Mouse (Mus musculus): Measurements from ENCODE around the gene Acsm2. TPM values are rescaled to one million over a fixed set of nuclear protein-coding genes. Genes with fewer than 3 reads are reported as not detected.
"Not testable (repeated sequence)": the region's sequence is repeated elsewhere in the genome, so short reads cannot be mapped to it uniquely, and the experiment has no call there.

Gene Acsm2
- total RNA-seq, 2 experiments from 2014 or later = not detected

DNA sequence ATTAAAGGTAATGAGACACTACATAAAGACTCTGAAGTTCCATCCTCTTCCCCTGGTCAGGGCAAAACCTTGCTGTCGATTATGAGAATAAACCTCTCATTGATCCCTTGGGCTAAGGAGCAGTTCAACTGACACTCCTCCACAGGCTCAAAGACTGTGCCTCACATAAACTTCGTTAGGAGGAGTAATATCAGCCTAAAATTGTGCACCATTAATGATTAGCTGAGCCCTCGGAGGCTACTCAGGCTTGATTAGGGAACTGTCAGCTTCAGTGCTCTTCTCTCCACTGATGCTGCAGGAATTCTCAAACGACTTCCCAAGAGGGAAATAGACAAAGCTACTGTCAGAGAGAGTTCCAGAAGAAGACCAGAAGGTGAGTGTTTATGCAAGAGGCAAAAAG is 7.3 kb downstream of the Acsm2 start:
- no peak for DNase-seq (ENCODE audit: low spot score in 2 of 2)

DNA sequence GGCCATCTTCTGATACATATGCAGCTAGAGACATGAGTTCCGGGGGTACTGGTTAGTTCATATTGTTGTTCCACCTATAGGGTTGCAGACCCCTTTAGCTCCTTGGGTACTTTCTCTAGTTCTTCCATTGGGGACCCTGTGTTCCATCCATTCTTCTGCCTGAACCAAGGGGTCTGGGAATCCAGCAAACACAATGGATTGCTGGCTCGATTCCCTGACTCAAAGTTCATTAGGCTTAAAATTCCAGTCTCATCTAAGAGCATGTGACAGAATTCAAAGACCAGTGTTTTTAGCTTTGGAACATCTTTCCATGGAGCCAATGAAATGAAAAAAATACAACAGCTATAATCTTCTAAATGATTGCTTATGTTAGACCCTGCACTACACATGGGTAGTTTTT is 8.3 kb downstream of the Acsm2 start:
- not testable (repeated sequence) for DNase-seq (ENCODE audit: low spot score in 2 of 2)

DNA sequence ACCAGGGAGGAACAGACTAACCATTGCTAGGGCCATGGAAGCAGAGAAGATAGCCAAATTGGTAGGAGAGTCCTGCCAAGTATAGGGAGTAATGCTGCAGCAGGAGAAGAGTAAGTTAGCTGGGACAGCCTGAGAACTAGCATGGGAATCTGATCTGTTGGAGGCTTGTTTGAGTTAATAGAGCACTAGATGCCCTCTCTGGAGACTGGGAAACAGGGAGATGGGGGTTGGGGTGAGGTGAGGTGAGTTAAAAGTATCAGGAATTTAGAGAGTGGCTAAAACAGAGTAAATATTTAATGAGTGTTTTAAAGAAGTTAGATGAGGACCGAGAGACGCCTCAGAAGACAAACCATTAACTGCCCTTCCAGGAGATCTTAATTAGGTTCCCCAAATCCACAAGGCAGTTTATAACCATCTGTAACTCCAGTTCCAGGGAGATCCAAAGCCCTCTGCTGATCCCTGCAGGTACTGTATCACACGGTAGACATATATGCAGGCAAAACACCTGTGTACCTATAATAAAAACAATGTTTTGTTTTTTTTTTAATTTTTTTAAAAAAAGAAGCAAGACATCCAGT is 40.5 kb downstream of the Acsm2 start:
- DNase-seq (ENCODE audit: low spot score in 2 of 2) = no peak

DNA sequence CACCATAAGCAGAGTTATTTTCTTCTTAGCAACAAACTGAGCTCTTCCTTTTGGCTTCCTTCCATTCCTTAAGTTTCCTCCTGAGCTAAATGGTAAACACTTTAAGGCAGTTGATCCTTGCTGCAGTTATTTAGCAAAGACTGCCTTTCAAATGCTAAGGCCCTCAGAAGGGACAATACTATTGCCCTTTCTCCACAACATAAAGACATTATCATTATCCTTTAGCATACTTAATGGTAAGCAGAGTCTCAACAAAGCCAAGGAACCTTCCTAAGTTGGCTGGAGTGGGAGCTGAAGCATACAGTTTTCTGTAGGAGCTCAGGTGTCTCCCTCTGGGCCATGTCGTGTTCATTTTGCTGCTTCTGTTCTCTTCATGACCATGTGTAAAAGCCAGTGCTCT is 41.2 kb downstream of the Acsm2 start:
- no peak for DNase-seq (ENCODE audit: low spot score in 2 of 2)

DNA sequence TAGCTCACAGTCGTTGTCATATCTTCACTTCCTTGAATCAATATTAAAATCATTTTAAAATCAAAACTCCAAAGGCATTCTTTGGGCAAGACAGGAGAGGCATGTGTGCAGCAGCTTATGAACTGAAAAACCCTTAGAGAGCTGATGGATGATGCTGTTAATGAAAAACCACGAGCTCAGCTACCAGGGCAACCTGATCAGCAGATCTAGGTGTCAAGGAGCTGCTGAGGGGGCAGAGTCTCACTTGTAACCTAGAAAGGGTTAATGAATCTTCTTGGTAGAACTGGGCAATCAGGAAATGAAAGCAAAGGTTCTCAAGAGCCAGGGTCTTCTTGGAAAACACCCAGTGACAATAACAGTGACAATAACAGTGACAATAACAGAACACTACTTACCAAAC is 42.4 kb downstream of the Acsm2 start:
- DNase-seq (ENCODE audit: low spot score in 2 of 2) = no peak

DNA sequence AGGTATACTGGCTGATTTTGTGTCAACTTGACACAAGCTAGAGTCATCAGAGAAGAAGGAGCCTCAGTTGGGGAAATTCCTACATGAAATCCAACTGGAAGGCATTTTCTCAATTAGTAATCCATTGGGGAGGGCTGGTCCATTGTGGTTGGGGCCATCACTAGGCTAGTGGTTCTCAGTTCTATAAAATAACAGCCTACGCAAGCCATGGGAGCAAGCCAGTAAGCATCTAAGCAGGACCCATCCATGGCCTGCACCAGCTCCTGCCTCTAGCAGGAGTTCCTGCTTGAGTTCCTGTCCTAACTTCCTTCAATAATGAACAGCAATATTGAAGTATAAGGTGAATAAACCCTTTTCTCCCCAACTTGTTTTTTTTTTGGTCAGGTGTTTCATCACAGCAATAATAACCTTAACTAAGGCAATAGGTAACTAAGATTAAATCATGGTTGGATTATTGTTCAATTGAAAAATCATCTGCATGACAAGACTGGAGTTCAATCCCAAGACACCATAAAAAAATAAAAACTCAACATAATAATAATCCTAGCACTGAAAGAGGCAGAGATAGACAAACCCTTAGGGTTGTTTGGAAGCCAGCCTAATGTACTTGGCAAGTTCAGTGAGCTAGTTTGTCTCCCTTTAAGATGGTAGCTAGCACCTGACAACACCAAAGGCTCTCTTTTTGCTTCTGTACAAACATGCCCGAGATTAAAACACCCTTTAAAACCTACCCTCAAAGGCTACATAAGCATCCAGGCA is 47.2 kb downstream of the Acsm2 start:
- DNase-seq (ENCODE audit: low spot score in 2 of 2) = no peak

DNA sequence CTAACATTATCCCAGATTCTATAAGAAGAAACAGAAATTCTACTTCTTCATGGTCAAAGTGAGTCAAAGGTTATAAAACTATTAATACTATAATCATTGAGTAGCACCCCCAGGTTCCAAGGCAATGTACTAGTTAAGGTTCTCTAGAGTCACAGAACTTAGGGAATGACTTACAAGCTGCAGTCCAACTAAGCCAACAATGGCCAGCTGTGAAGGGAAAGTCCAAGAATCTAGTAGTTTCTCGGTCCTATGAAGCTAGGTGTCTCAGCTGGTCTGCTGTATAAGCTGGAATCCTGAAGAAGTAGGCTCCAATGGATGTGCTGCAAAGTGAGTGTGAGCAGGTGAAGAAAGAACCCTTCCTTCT is 47.8 kb downstream of the Acsm2 start:
- no peak for DNase-seq (ENCODE audit: low spot score in 2 of 2)

DNA sequence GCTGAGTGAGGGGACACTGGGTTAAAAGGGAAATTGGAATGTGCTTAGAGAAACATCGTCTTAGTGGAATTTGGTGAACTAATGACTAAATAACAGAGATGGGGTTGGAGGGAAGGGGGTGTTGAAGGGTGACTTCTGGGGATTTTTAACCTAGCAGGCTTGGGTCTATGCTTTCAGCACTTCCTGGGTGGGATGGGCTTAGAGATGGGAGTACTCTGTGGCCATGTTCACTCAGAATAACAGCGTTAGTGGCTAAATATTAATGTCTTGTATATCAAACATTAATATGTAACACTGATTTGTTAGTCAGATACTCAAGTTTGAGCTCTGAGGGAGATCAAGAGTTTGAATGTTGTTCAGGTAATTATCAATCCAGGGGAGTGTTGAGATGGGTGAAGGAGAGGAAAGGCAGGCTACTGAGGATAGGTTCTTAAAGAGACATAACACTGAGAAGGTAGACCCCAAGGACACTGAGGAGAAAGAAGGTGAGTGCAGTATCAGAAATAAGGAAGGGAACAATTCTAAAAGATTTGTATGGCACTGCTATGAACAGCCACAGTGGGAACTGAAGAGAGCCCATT is 50.9 kb downstream of the Acsm2 start:
- no peak for DNase-seq (ENCODE audit: low spot score in 2 of 2)

DNA sequence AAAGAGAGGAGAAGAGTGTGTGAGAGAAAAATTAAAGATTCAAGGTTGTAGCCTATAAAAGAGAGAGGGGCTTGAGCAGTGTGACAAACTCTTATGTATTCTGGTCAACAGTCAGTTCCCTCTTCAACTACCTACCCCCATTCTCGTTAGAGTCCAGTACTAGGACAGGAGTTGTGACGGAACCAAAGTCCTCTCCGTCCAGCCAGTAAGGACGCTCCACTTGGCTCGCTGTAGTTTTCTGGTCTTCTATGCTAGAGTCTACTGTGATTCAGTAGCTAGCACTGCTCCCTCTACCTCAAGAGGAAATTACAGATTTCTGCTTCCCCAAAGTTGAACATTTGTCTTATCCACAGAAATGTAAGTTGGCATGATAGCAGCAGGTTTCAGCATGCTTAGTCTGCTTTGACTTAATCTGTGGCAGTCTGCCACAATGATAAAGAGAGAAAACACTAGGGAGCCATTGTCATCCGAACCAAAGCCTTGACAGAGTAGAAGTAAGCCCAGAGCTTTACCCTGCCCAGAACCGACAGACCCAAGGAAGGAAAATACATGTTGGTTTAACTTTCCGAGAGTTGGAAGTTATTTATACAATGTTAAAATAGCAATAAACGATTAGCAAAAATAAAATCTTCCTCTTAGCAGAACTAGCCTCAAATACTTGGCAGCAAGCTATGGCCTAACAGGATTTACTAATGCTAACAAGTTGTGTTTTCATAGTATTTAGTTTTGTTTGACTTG is 52.0 kb downstream of the Acsm2 start:
- no peak for DNase-seq (ENCODE audit: low spot score in 2 of 2)

DNA sequence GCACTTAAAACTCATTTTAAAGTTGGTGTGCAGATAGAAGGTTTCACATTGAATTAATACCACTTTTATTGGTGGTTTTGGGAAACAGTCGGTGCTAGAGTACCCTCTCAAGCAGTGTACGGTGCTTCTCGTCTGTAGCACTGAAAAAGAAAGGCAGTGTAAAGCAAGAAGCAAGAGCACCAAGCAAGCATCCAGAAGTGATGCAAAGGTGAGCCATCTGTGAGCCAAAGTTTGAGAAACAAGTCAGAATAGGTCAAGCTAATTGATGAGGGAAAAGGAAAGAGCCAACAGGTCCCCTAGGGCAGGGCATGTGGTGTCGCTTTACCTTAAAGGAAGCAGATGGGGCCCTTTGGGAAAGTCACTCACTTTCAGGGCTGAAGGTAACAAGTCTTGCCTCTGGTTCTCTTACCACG is 52.5 kb downstream of the Acsm2 start, which contains the start of gene Acsm1:
Gene Acsm1 (plus strand): TSS at position 363 of the 413 bp plus-strand sequence.
- DNase-seq (ENCODE audit: low spot score in 2 of 2) = no peak

DNA sequence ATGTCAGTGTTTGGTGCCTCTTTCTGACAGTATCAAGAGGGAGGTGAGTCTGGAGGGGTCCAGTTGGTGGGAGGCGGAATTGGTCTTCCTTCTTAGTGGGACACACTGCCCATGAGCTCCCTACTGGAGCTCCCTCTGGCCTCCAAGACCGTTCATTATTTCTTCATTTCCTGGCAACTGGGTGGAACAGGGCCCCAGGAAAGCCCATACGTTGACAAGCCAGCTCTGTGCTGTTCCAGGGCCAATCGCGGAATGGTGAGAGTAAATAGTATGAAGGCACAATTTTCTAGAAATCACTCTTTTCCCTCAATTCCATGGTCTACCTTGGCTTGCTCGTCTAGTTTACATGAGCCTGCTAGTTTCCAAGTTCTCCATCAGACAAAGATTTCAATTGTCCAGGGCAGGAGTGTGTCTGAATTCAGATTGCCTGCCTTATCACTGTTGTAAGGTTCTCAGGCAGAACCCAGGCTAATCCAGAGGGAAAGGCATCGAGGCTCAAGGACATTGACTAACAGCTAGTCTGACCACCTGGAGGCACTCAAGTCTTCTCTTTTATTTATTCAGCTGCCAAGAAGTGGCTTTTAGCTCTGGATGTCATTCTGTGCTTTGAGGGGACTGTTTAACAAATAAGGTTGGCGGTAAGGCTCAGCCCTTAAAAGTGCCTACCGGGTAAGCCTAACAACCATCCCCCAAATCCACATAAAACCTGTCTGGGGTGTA is 53.8 kb downstream of the Acsm2 start:
- DNase-seq (ENCODE audit: low spot score in 2 of 2) = no peak

DNA sequence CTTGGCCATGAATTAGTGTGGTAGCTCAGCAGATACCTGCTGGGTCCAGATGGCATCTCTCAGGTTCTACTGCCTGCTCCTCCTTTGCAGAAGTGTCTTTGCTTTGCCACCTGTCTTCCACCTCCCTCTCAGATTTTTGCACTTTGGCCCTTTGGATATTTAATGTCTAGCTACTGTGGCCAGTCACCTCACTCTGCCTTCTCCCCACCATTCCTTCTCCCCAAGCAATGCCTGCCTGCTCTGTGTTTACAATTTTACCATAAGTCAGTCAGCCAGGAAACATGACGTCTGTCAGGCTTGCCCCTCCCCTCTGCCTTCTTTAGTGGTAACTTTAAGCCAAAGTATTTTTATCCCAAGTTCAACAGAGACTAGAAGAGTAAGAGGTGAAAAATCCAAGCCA is 62.4 kb downstream of the Acsm2 start:
- no peak for DNase-seq (ENCODE audit: low spot score in 2 of 2)

DNA sequence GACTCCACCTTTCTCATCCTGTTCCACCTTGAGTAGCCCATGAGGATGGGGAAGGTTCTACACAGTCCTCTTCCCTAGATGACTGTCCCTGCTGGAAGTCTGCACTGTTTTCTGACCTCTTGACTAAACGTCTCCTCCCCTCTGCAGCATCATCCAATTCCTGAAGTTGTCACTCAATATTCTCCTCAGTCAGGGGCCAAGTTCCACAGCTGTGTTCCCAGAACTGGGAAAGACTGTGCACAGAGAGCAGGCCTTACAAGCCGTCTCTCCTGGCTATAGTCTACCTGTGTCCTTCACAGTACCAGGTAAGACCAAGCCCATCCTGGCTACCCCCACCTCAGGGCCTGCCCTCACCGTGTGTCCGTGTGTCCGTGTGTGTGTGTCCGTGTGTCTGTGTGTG is 63.5 kb downstream of the Acsm2 start:
- no peak for DNase-seq (ENCODE audit: low spot score in 2 of 2)

DNA sequence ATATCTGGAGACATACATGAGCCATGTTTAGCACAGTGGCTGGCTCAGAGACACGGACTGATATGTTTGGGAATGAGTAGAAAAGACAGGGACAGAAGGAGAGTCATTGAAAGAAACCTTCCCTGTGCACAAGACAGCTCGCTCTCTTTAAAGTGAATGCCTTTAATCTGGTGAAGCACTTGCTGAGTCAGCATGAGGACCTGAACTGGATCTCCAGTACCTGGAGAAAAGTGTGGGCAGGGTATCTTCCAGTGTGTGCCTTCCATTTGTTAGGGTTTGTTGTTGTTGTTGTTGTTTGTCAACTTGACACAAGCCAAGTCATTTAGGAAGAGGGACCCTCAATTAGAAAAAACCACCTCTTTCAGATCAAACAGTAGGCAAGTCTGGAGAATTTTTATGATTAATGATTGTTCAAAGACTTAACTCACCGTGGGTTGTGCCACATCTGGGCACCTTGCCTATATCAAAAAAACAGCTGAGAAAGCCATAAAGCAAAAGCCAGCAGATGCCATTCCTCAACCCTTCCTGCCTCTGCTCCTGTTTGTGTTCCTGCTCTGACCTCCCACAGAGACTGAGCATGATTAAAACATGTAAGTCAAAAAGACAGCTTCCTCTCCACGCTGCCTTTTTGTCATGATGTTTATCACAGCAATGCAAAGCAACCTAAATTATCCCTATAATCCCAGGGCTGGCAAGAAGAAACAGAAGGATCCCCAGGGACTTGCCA is 64.2 kb downstream of the Acsm2 start:
- no peak for DNase-seq (ENCODE audit: low spot score in 2 of 2)

DNA sequence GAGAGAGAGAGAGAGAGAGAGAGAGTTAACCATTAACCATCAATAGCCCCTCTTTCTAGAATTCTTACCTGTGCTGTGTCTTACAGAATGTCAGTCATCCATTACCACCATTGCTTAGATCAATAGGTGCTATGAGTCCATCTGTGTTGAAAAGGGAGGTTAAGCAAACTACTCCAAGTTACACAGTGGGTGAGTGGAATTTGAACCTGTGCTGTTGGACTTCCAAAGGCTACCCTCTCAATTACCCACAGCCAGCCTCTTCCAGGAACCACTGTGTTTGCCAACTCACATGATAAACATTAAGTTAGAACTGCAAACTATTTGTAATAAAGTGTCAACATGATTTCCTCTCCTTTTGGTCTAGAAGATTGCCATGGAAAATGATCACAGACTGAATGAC is 66.0 kb downstream of the Acsm2 start:
- DNase-seq (ENCODE audit: low spot score in 2 of 2) = no peak

DNA sequence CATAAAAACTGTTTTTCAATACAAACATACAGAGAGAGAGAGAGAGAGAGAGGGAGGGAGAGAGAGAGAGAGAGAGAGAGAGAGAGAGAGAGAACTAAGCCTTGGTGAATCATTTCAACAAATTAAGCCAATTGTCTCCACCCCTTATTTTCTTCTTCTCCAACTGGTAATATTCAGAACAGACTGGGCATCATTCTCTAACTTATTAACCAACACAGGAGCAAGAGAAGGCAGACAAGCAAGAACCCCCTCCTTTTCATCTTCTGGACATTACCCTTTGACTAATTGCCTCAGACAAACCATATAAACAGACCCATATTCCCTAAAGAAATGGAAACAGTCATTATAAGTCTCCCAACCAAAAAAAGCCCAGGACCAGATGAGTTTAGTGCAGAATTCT is 84.6 kb downstream of the Acsm2 start:
- DNase-seq (ENCODE audit: low spot score in 2 of 2) = no peak

DNA sequence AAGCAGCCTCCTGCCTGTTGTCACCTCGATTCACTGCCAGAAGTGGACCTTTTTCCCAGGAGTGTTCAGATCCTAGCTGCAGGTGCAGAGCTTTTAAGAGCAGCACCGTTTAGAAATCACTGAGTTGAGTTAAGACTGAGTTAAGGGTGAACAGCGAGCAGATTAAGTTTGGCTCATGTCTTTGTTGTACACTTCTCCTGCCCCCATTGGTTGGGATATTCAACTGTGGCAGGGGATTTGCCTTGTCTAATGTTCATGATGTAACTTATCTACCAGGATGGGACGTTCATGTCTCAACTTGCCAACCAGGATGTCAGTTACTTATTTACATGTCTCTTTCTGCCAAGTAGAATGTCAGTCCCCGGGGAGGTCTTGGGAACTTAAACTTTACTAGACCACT is 88.2 kb downstream of the Acsm2 start:
- DNase-seq (ENCODE audit: low spot score in 2 of 2) = no peak

All from layer of hippocampus, postnatal 14 days (tissue).